Mouse (Mus musculus): ENCODE data around the gene Lrig1.

DNA sequence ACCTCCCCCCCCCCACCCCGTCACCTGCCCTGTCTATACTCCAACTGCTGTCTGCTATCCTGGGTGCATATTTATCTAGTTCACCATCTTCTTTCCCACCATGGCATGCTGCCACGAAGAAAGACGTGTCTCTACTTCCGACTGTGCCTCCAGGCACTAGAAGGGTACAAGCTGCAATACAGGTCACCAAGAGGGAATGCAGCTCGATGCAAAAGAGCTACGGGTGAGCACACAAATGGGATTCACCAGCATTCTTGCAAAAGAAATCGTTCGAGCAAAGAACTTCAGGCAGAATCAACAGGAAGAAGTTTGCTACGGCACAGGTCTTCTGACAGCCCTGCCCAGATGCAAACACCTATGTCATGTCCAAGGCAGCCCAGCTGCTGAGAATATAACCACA is 65.2 kb downstream of the Lrig1 start:
- TF ChIP-seq POLR2A (IDR thresholded peaks at IDR 0.05; ENCODE audit: low read depth, low read length) (no peak), CTCF (IDR thresholded peaks at IDR 0.05; ENCODE audit: borderline replicate concordance, insufficient read depth, low read length) (no peak)
